Mouse (Mus musculus) CH12.LX (cell line): ENCODE data around the gene Gm45713.

Experiments used
- BHLHE40 ChIP-seq: IDR thresholded peaks from 2 replicates; pipeline ENCODE4 v1.6.1; 2011; ENCODE audit warnings: mild to moderate bottlenecking, low read depth, low read length, improper control_type of control experiment
- CTCF ChIP-seq, 2 experiments: IDR thresholded peaks in 1 of 2; conservative IDR thresholded peaks in 1 of 2; 2 replicates each; pipeline ENCODE4 v1.5.1; 2011 to 2012; ENCODE audit warnings: low read depth in 2 of 2, low read length in 2 of 2, improper control_type of control experiment in 1 of 2, inconsistent platforms in 1 of 2, mild to moderate bottlenecking in 1 of 2, moderate library complexity in 1 of 2
- EP300 ChIP-seq: IDR thresholded peaks from 2 replicates; pipeline ENCODE4 v1.6.1; 2011; ENCODE audit warnings: low read length, improper control_type of control experiment
- GABPA ChIP-seq: IDR thresholded peaks from 2 replicates; pipeline ENCODE4 v1.6.1; 2012; ENCODE audit warnings: low read depth, low read length, improper control_type of control experiment, inconsistent platforms; ENCODE audit not compliant: insufficient replicate concordance
- HCFC1 ChIP-seq: IDR thresholded peaks from 2 replicates; pipeline ENCODE4 v1.6.1; 2012; ENCODE audit warnings: low read depth, mild to moderate bottlenecking, inconsistent platforms, low read length, improper control_type of control experiment
- KAT2A ChIP-seq: IDR thresholded peaks from 2 replicates; pipeline ENCODE4 v1.6.1; 2012; ENCODE audit warnings: low read length, improper control_type of control experiment, inconsistent platforms; ENCODE audit not compliant: insufficient replicate concordance
- MAFK ChIP-seq: IDR thresholded peaks from 2 replicates; pipeline ENCODE4 v1.6.1; 2011; ENCODE audit warnings: low read length, improper control_type of control experiment; ENCODE audit not compliant: insufficient replicate concordance
- MAZ ChIP-seq: IDR thresholded peaks from 2 replicates; pipeline ENCODE4 v1.6.1; 2012; ENCODE audit warnings: low read depth, mild to moderate bottlenecking, inconsistent platforms, low read length, improper control_type of control experiment, moderate library complexity
- PAX5 ChIP-seq: IDR thresholded peaks from 2 replicates; pipeline ENCODE4 v1.6.1; 2012; ENCODE audit warnings: low read length, inconsistent platforms, mixed read lengths
- POLR2A ChIP-seq: IDR thresholded peaks from 2 replicates; pipeline ENCODE4 v1.6.1; 2011; ENCODE audit warnings: low read depth, mild to moderate bottlenecking, improper control_type of control experiment, low read length
- POLR2AphosphoS2 ChIP-seq: IDR thresholded peaks from 2 replicates; pipeline ENCODE4 v1.6.1; 2011; ENCODE audit warnings: low read depth, low read length, improper control_type of control experiment
- ZNF384 ChIP-seq: IDR thresholded peaks from 2 replicates; pipeline ENCODE4 v1.6.1; 2012; ENCODE audit warnings: low read depth, low read length, improper control_type of control experiment, inconsistent platforms

- TF ChIP-seq EP300 = no peak
- TF ChIP-seq ZNF384 = no peak
- TF ChIP-seq CTCF (conservative IDR thresholded peaks at IDR 0.05 in 1 of 2, IDR thresholded peaks at IDR 0.05 in 1 of 2; ENCODE audit: low read depth in 2 of 2, low read length in 2 of 2) = no peak
- peak; percentile 43; the same call in 1 of the 2 replicates for TF ChIP-seq POLR2A
- no peak for TF ChIP-seq PAX5
- TF ChIP-seq POLR2AphosphoS2 = no peak
- 0 out of 2 replicates have a peak, but pooled peaks have one; percentile 33 for TF ChIP-seq KAT2A
- TF ChIP-seq MAFK = no peak
- TF ChIP-seq BHLHE40 = peak; percentile 81
- TF ChIP-seq GABPA = no peak
- peak; percentile 66 for TF ChIP-seq HCFC1
- TF ChIP-seq MAZ = no peak
Observed at GRCm38 (mm10) chr7:45123186-45123570, 12.9 kb downstream of the Gm45713 start.
